Mouse (Mus musculus) thymus, postnatal 0 days (tissue): Measurements from ENCODE around the gene Cyp4f13. TPM values are rescaled to one million over a fixed set of nuclear protein-coding genes. Genes with fewer than 3 reads are reported as not detected.

ENCODE experiments used
- DNase-seq: peaks from one replicate; pipeline ENCODE4 v3.0.0-alpha.2; 2015; ENCODE audit warnings: low spot score
- polyA plus RNA-seq: library from polyadenylated mRNA; unstranded; fragments of >200 nt; fragmentation: Nextera tagmentation; extraction: Ambion mirVana; gene quantifications from 2 replicates; pipeline ENCODE4 v1.2.1, GENCODE M21; 2015

Cyp4f13 gene
- 11.1 and 14.0 TPM in 2 replicates for polyA plus RNA-seq

DNA sequence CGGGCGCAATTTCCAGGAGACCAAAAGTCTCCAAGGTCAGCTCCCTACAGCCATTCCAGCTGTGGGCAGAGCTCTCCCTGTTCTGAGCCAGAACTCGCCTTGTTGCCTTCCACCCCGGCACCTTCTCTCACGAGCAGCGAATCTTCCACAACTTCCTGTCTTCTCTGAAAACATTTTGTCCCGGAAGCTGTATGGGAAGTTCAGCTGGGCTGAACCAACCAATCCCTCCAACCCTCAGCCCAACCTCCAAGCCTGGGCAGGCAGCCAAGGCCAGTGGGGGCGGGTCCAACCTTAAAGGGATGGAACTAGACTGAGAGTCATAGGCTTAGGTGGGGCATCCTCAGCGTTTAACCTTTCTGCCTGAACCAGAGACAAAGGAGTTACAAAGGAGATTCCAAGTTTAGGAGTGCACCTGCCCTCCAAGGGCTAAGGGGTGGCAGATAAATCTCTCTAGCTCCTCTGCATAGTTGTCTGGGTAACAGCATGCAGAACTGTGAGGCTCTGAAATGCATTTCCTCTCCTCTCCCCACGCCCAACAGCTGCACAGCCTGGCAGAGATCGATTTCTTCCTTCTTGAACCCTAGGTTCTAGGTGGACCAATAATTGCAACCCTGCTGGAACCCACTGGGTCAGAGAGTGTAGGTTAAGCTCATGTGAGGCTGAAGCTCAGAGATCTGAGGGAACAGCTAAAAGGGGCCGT lies at the start of gene Cyp4f13:
Gene Cyp4f13 (minus strand): TSS at position 188 of the 700 bp plus-strand sequence.
- DNase-seq: peak; percentile 89

DNA sequence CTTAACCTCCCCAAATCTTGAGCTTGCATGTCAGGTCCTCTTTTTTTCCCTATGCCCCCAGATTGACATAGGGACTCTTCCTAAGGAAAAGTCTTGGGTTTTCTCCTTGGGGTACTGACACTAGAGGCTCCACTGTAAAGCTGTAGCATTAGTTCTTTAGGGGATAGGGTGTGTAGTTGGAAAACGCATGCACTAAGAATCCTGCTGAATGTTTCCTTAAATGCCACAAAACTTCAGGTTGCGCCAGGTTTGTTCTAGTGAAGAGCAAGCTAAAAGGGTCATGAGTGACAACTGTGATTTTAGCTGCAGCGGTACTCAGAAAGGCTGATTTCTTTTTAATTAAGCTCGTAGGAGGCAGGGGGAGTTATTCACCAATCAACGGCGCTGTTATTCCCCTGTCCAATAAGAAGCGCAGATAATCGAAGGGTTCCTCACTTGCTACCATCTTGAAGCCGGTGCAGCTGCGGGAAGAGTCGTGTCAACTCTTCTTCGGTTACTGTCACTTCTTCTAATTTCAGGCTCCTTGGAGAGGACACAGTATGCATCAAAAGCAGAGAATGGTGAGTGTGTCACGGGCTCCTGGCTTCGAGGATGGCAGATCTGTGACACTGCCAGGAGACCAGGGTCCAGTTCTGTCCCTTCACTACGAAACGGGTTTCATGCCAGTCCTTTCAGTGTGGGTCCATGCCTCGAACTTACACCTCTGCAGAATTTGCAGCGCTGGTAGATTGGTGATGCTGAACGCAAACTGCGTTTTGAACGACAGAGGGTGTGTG lies 45.7 kb upstream of the Cyp4f13 start, which contains the start of gene Zfp952:
Gene Zfp952 (plus strand): TSS at position 431 of the 776 bp plus-strand sequence.
- DNase-seq: peak; percentile 91

- DNase-seq: peak; percentile 33
Observed at GRCm38 (mm10) chr17:32991965-32992698, 44.9 kb upstream of the Cyp4f13 start.

DNA sequence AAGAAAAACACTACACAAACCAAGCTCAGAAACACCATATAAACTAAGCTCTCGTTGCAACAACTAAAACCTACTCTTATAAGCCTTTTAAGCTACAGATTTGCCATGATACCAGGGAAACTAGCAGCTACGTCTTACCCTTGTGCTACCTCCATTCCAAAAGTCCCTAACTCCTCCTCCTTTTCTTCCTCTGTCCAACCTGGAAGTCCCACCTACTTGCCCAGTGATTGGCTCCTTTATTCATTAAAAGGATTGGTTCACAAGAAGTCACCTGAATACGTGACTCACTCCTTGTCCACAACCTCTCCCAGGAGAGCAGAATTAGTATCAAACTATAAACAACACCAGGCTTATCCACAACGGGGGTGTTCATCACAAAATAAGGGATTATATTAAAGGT lies 39.1 kb upstream of the Cyp4f13 start:
- no peak for DNase-seq

GRCm38 (mm10) chr17:32981361-32981760 lies 34.2 kb upstream of the Cyp4f13 start:
- no peak for DNase-seq

- peak; percentile 94 for DNase-seq
Observed at GRCm38 (mm10) chr17:32965623-32966290, 18.6 kb upstream of the Cyp4f13 start, which contains the start of gene Zfp472. Gene Zfp472, plus strand, starts transcription at chr17:32965814.

DNA sequence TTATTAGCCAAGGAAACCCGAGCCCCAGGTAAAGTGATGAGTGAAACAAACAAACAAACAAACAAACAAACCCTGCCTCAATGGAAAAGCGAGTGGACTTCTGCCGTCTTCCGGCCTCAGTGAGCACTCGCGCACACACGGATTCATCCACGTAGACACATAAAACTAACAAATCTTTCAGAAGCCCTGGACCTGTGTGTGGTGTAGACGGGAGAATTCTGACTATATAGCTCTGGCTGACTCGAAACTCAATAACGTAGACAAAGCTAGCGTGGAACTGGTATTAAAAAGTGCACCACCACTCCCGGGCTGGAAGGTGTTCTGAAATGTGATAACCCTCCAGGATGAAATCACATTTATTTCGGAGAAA lies 18.0 kb upstream of the Cyp4f13 start:
- DNase-seq: no peak

GRCm38 (mm10) chr17:32951441-32951840 lies 4.2 kb upstream of the Cyp4f13 start:
- peak; percentile 72 for DNase-seq

GRCm38 (mm10) chr17:32951006-32951405 lies 3.8 kb upstream of the Cyp4f13 start:
- DNase-seq: no peak

DNA sequence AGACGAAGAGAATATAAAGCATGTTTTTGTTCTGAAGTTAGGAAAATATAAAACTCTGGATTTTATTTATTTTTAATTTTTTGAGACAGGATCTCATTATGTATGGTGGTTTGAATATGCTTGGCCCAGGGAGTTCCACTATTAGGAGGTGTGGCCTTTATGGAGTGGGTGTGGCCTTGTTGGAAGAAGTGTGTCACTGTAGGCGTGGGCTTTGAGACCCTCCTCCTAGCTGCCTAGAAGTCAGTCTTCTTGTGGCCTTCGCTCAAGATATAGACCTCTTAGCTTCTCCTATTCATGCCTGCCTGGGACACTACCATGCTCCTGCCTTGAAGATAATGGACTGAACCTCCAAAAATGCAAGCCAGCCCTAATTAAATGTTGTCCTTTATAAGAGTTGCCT lies 2.9 kb upstream of the Cyp4f13 start:
- no peak for DNase-seq

GRCm38 (mm10) chr17:32946716-32947115 lies 486 bp downstream of the Cyp4f13 start:
- no peak for DNase-seq

DNA sequence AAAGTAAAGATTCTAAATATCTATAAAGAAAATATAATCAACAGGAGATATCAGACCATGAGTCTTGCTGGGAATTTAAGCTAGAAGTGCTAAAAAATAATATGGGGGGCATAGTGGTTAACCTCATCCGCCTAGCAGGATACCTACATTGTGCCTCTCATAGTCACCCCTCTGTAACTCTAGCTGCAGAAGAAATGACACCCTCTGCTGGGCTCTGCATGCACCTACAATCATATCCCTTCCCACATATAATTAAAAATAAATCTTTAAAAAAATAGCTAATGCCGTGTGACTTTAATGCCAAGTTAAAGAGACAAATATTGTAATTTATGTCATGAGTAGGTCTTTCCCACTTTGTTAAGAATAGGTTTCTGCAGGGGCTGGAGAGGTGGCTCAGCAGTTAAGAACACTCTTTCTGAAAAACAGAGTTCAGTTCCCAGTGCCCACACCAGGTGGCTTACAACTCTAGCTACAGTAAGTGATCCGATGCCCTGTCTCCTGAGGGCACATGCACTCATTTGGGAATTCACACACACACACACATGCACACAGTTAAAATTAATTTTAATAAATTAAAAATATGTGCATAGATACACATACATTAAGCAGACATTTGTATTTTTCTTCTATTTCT lies 2.7 kb downstream of the Cyp4f13 start:
- peak; percentile 54 for DNase-seq

- DNase-seq: no peak
Observed at GRCm38 (mm10) chr17:32943661-32944060, 3.5 kb downstream of the Cyp4f13 start.

GRCm38 (mm10) chr17:32939831-32940230 lies 7.4 kb downstream of the Cyp4f13 start:
- no peak for DNase-seq

GRCm38 (mm10) chr17:32927803-32928202 lies 19.4 kb downstream of the Cyp4f13 start:
- DNase-seq: no peak

- DNase-seq: peak; percentile 88
Observed at GRCm38 (mm10) chr17:32924658-32925312, 22.4 kb downstream of the Cyp4f13 start.

DNA sequence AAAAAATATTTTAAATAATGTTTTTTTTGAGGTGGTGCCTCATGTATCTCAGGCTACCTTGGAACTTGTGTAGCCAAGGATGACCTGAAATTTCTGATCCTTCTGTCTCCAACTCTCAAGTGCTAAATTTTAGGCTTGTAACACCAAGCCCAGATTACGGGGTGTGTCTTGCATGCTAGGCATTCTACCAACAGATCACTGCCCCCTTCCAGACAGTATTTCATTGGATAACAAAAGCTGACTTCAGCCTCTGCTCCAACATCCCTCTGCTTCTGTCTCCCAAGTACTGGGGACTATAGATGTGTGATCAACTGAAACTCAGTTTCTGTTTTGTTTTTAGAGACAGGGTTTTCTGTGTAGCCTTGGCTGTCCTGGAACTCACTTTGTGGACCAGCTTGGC lies 23.5 kb downstream of the Cyp4f13 start:
- DNase-seq: no peak

DNA sequence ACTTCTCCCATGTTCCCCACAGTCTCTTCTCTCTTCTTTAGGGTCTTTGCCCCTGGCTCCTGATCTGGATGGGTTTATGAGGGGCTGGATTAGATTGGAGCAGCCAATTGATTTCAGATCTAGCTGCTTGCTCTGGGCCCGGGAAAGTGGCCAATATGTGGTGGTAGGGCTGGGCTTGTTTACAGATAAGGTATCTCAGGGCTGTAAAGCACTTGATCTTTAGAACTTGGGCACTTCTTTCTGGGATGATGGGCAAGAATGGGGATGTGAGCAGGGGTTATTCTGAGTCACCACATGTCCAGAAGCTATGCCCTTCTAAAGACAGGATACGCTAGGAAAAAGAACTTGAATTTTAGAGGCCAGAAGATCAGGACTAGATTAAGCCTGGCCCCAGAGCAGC lies 28.1 kb downstream of the Cyp4f13 start:
- DNase-seq: no peak

- DNase-seq: no peak
Observed at GRCm38 (mm10) chr17:32917131-32917530, 30.1 kb downstream of the Cyp4f13 start, which contains the start of gene Cyp4f14. Gene Cyp4f14, minus strand, starts transcription at chr17:32917342.

DNA sequence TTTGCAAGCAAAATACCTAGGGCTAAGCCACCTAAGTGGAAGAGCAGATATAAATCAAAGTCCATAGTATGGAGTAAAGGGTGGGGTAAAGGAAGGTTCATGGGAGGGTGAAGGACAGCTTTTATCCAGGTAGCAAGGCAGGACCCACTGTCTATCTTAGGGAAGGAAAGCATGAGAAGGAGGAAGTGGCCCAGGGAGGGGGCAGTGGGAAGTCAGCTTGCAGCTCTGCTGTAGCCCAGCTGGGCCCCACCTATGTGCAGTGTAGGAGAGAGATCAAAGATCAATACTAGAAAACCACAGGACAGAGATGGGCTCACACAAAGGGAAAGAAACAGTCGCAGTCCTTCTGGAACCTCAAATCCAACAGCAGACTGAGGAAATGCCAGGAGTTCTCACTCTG lies 31.1 kb downstream of the Cyp4f13 start:
- DNase-seq: no peak
